Mouse (Mus musculus) hindbrain, embryonic 12.5 days (tissue): ENCODE data around the gene Olfr266. TPM values are rescaled to one million over a fixed set of nuclear protein-coding genes. Genes with fewer than 3 reads are reported as not detected.

Experiments used
- ATAC-seq: fragments of 200-750 bp; cut with Nextera tagmentation; 2 replicates; pipeline ENCODE4 v1.8.0; 2017; ENCODE audit warnings: moderate TSS enrichment; ENCODE audit not compliant: low FRiP score
- H3K27ac ChIP-seq: fragments of 300-500 bp; sonication (generic); 2 replicates; pipeline ENCODE4 v1.5.1; 2016; ENCODE audit warnings: mild to moderate bottlenecking
- H3K27me3 ChIP-seq: fragments of 300-500 bp; sonication (generic); 2 replicates; pipeline ENCODE4 v1.6.1; 2016; ENCODE audit warnings: mild to moderate bottlenecking
- H3K36me3 ChIP-seq: fragments of 300-500 bp; sonication (generic); 2 replicates; pipeline ENCODE4 v1.6.1; 2016; ENCODE audit warnings: mild to moderate bottlenecking
- H3K4me1 ChIP-seq: fragments of 300-500 bp; sonication (generic); 2 replicates; pipeline ENCODE4 v1.6.1; 2016
- H3K4me2 ChIP-seq: fragments of 300-500 bp; sonication (generic); replicated peaks from 2 replicates; pipeline ENCODE4 v1.6.1; 2016; ENCODE audit warnings: mild to moderate bottlenecking
- H3K4me3 ChIP-seq: fragments of 300-500 bp; sonication (generic); 2 replicates; pipeline ENCODE4 v1.5.1; 2016; ENCODE audit warnings: mild to moderate bottlenecking
- H3K9ac ChIP-seq: fragments of 300-500 bp; sonication (generic); 2 replicates; pipeline ENCODE4 v1.6.1; 2016; ENCODE audit warnings: mild to moderate bottlenecking, moderate library complexity
- H3K9me3 ChIP-seq: fragments of 300-500 bp; sonication (generic); replicated peaks from 2 replicates; pipeline ENCODE4 v1.6.1; 2016; ENCODE audit warnings: mild to moderate bottlenecking
- WGBS: fragments of 180-500 bp; shearing (Covaris S2); methylation state at CpG from one replicate; pipeline ENCODE4 v1.1.7; 2016; 5-methylcytosine and 5-hydroxymethylcytosine counted together
- polyA plus RNA-seq: library from polyadenylated mRNA; unstranded; fragments of >200 nt; fragmentation: Nextera tagmentation; extraction: Ambion mirVana; gene quantifications from 2 replicates; pipeline ENCODE4 v1.2.1, GENCODE M21; 2016

Gene Olfr266
- not detected in 2 replicates for polyA plus RNA-seq

DNA sequence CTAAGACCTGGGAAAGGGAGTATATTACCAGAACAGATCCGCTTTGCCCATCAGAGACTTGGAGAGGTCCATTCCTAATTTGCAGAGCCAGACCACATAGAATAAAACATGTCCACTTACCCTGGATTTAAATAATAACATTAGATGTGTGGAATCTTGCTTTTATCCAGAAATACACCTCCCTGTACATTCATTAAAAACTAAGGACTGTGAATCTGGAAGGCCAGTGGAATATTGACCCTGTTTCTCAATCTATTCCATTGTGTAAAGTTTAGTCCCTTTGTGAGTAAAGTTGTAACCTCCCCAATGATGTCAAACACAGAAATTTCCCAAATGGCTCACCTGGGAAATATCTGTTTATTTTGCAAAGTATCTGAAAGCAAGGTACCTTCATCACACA, at the start of gene Olfr266:
Gene Olfr266 (minus strand): TSS at position 101 of the 400 bp plus-strand sequence.
- Histone ChIP-seq H3K9ac (no peak within 1 kb of the TSS), H3K27me3 (no peaks in the 10 kb centered on the region), H3K36me3 (no peaks in the 10 kb centered on the region), H3K4me2 (no peak within 1 kb of the TSS), H3K4me1 (no peaks in the 10 kb centered on the region), H3K4me3 (no peak within 1 kb of the TSS), H3K9me3 (no peaks in the 10 kb centered on the region), H3K27ac (no peak within 1 kb of the TSS)
- 89% methylated on average over 1 of the region's 1 CpGs for WGBS
- ATAC-seq, result no peak

DNA sequence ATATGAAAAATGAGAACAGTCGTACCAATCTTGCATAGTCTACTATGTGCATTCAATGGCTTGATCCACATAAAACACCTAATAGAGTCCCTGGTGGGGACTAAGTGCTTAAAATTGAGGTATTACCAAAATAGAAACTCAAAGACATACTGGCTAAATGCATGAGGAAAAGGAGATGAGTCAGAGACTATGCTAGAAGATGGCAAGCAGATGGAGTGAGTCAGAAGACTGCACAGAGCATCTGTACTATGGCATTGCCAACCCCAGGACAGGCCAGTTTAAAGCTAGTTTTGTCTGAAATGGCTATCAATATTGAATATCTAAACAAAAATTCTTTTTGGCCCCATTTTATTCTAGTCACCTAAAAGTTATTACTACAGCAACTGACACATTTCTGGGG, 49.5 kb upstream of the Olfr266 start:
- no peaks in the 10 kb centered on the region; the same call in 1 of the 2 replicates for H3K9me3 ChIP-seq
- WGBS, result 92% methylated on average over 1 of the region's 1 CpGs
- no peak overlapping the region for H3K9ac ChIP-seq
- H3K4me2 ChIP-seq, result no peak overlapping the region
- H3K4me3 ChIP-seq, result no peak overlapping the region
- no peak overlapping the region for H3K27ac ChIP-seq
- no peaks in the 10 kb centered on the region for H3K4me1 ChIP-seq
- ATAC-seq, result no peak
- H3K36me3 ChIP-seq, result no peaks in the 10 kb centered on the region
- no peaks in the 10 kb centered on the region for H3K27me3 ChIP-seq

DNA sequence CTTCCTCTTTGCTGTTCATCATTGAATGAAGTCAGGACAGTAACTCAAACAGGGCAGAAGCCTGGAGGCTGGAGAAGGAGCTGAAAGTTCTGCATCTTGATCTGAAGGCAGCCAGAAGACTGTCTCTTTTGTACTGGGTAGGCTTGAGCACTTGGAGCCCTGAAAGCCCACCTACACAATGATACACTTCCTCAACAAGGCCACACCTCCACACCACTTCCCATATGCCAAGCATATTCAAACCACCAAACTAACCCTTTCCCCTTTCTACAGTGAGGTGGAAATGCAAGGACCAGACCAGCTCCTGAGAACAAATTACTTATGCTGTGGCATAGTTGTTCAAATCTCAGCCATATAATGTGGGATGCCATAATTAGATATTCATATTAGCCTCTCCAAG, 46.8 kb upstream of the Olfr266 start:
- ATAC-seq, result no peak
- Histone ChIP-seq H3K4me3 (no peak overlapping the region), H3K4me2 (no peak overlapping the region), H3K4me1 (no peaks in the 10 kb centered on the region), H3K27ac (no peak overlapping the region), H3K36me3 (no peaks in the 10 kb centered on the region), H3K27me3 (no peaks in the 10 kb centered on the region), H3K9me3 (no peaks in the 10 kb centered on the region; the same call in 1 of the 2 replicates), H3K9ac (no peak overlapping the region)

DNA sequence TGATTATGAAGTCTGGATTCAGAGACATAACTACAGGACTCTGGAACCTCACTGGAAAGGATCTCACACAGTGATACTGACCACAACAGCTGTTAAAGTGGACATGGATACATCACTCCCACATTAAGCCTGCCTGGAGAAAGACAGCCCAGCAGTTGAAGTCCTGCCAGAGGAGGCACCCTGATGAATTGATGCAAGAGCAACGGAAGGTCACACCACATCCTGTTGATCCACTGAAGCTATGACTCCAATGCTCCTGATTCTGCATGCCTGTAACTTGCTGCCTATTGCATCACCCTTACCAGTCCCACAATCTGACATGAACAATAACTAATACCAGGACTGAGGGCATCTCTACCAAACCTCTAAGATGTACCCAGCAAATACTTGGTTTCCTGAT, 6.0 kb upstream of the Olfr266 start:
- Histone ChIP-seq H3K4me1 (no peaks in the 10 kb centered on the region), H3K36me3 (no peaks in the 10 kb centered on the region), H3K27ac (no peak overlapping the region), H3K4me2 (no peak overlapping the region), H3K4me3 (no peak overlapping the region), H3K9ac (no peak overlapping the region), H3K27me3 (no peaks in the 10 kb centered on the region), H3K9me3 (peaks cover 9% of the 10 kb centered on the region; the same call in 1 of the 2 replicates)
- WGBS, result 59% methylated on average over 1 of the region's 1 CpGs
- ATAC-seq, result no peak

DNA sequence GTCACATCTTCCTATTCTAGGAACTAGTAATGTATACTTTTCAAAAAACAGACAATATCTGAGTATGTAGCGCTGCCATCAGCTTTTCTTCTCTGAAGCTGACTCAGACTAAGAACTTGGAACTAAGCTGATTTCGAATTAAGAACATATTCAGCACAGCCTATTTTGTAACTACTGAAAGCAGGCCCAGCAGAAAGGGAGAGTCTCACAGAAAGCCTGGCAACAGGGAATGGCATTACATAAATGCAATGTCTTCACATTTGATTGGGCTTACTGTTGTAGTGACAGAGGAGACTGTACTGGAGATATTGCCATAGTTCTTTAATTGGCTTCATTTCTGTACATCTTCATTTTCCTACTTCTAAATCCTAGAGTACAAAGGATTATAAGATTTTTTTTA, 8.4 kb downstream of the Olfr266 start:
- Histone ChIP-seq H3K27ac (no peak overlapping the region), H3K4me3 (no peak overlapping the region), H3K4me1 (no peaks in the 10 kb centered on the region), H3K9ac (no peak overlapping the region), H3K9me3 (no peaks in the 10 kb centered on the region), H3K36me3 (no peaks in the 10 kb centered on the region), H3K4me2 (no peak overlapping the region), H3K27me3 (no peaks in the 10 kb centered on the region)
- 74% methylated on average over 2 of the region's 2 CpGs for WGBS
- no peak for ATAC-seq

DNA sequence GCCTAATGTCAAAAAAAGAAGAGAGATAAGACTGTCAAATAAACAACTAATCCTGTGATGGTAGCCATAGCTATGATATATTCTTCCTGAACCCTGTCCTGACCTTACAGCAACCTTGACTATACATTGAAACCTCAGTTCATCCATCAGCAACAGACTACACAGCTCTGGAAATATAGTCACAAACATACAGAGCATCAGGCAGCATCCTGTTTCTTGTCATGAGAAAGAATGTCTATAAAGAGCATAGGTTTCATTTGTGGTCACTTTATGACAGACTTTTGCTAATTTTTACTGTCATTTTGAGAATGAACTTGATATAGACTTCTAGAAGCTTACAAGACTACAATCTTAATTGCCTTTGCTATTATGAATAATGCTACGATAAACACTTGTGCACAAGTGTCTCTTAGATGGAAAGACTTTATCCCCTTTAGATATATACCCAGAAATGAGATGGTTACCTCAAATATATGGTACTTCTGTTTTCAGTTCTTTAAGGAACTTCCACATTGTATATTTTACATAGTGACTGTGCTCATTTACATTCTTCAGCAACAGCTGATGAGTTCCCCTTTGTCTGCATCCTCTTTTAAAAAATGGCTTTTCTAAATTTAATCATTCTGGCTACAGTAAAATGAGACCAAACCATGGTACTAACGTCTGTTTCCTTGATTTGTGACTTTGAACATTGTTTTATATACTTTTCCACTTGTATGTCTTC, 17.0 kb downstream of the Olfr266 start:
- ATAC-seq, result no peak
- Histone ChIP-seq H3K27ac (no peak overlapping the region), H3K4me1 (no peaks in the 10 kb centered on the region), H3K36me3 (no peaks in the 10 kb centered on the region), H3K9me3 (0 out of 2 replicates have a peak, but pooled peaks cover 3% of the 10 kb centered on the region), H3K9ac (no peak overlapping the region), H3K27me3 (no peaks in the 10 kb centered on the region), H3K4me3 (no peak overlapping the region), H3K4me2 (no peak overlapping the region)
- WGBS, result 63% methylated on average over 2 of the region's 2 CpGs

DNA sequence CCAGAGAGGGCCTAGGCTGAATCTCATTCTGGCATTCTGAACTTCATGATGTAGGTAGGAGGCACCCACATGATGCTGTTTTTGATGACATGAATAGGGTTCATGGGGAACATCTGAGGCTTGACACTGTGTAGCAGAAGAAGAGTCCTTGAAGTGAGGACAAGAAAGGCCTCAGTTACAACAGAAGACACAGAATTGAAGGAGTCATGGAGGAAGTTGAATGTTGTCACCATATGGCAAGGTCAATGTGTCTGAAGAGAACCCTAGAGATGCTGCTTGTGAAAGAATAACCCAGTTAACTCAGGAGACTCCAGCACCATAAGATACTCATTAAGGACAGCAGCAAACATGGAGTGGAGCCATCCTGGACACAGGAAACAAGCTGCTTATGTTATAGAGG, 28.0 kb downstream of the Olfr266 start:
- no peak for ATAC-seq
- H3K27ac ChIP-seq, result no peak overlapping the region

DNA sequence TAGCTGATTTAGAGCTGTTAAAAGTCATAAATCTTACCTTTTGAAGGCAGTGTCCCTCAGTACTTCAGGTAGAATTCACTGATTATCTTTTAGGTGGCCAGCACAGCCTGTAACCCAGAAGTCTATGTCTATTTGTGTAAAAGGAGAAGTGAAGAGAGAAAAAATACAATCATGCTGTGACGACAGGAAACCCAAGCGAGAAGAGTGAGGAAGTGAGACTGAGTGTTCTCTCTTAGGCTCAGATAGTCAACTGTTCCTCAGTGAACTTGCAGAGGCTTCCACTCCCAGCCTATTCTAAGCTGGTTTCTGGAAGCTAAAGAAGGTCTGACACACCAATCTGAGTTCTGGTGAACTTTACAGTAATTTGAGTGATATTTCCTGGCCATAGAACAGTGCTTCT, 36.2 kb downstream of the Olfr266 start, which contains the start of gene Cd53:
Gene Cd53 (minus strand): TSS at position 220 of the 400 bp plus-strand sequence.
- whole genome bisulfite sequencing, result 76% methylated on average over 2 of the region's 2 CpGs
- Histone ChIP-seq H3K4me2 (no peak within 1 kb of the TSS), H3K27me3 (no peaks in the 10 kb centered on the region), H3K36me3 (no peaks in the 10 kb centered on the region), H3K9me3 (no peaks in the 10 kb centered on the region), H3K9ac (no peak within 1 kb of the TSS), H3K27ac (no peak within 1 kb of the TSS), H3K4me3 (no peak within 1 kb of the TSS), H3K4me1 (no peaks in the 10 kb centered on the region)
- ATAC-seq, result no peak

More for the DNA sequence above, 28.0 kb downstream of the Olfr266 start:
- Histone ChIP-seq H3K9me3 (0 out of 2 replicates have a peak, but pooled peaks cover 6% of the 10 kb centered on the region), H3K9ac (no peak overlapping the region), H3K4me2 (no peak overlapping the region), H3K4me3 (no peak overlapping the region), H3K4me1 (no peaks in the 10 kb centered on the region), H3K36me3 (no peaks in the 10 kb centered on the region), H3K27me3 (no peaks in the 10 kb centered on the region)

DNA sequence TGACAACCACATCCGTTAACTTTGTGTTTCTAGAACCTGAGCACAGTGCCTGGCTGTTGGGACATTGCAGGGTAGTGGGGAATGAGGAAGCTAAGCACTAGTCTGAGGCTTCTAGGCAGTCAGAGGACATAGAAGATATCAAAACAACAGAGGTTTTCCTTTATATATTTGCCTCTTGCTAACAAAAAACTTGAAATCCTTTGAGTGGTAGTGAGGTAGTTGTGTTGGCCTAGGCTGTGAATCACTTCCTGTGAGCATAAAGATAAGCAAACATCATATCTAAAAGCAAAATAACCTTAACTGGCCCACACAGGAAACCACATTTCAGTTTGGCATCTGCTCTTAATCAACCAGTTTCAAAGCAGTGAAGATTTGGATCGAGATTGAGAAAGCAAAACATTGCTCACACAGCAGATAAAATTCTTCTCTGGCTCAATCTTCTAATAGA, 37.6 kb downstream of the Olfr266 start:
- H3K27me3 ChIP-seq, result no peaks in the 10 kb centered on the region
- H3K4me2 ChIP-seq, result no peak overlapping the region
- H3K9ac ChIP-seq, result no peak overlapping the region
- H3K36me3 ChIP-seq, result no peaks in the 10 kb centered on the region
- 65% methylated on average over 2 of the region's 2 CpGs for WGBS
- no peak overlapping the region for H3K27ac ChIP-seq
- H3K9me3 ChIP-seq, result no peaks in the 10 kb centered on the region
- H3K4me1 ChIP-seq, result no peaks in the 10 kb centered on the region
- ATAC-seq, result no peak
- H3K4me3 ChIP-seq, result no peak overlapping the region

DNA sequence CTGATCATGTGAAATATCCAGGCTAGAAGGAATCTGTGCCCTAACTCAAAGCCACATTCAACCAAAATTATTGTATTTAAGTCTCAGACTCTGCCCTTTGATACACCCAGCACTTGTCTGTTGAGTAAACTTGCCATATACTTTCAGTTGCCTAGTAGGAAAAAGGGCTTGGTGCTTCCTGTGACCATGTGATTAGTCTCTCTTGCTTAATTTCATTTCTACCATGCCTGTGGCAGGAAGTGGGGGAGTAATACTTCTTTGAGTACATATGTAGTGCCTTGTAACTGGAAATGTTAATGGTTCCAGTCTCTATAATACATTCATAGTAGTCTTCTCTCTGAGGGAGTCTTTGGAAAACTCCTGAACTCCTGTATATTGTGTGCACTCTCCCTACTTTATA, 38.1 kb downstream of the Olfr266 start:
- no peak overlapping the region for H3K27ac ChIP-seq
- H3K36me3 ChIP-seq, result no peaks in the 10 kb centered on the region
- no peaks in the 10 kb centered on the region for H3K9me3 ChIP-seq
- no peak overlapping the region for H3K9ac ChIP-seq
- ATAC-seq, result no peak
- H3K27me3 ChIP-seq, result no peaks in the 10 kb centered on the region
- H3K4me2 ChIP-seq, result no peak overlapping the region
- no peak overlapping the region for H3K4me3 ChIP-seq
- no peaks in the 10 kb centered on the region for H3K4me1 ChIP-seq

DNA sequence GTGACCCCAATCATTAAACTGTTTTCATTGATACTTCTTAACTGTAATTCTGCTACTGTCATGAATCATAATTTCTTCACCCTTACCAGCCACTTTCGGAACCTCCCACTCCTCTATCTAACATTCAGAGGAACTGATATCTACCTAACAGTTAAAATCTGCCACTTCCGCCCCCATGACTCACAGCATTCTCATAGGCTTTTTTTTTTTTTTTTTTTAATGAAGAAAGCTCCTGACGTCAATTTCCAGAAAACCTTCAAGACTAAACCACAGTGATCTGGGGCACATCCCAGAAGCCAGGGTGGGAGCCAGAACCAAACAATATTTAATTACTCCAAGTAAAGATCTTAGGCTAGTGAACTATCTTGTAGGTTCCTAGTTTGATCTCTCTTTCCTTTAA, 41.0 kb downstream of the Olfr266 start:
- H3K27ac ChIP-seq, result no peak overlapping the region
- no peak for ATAC-seq
- no peaks in the 10 kb centered on the region for H3K36me3 ChIP-seq
- no peaks in the 10 kb centered on the region for H3K4me1 ChIP-seq
- WGBS, result 76% methylated on average over 3 of the region's 3 CpGs
- H3K4me3 ChIP-seq, result no peak overlapping the region
- H3K9ac ChIP-seq, result no peak overlapping the region
- H3K27me3 ChIP-seq, result no peaks in the 10 kb centered on the region
- no peaks in the 10 kb centered on the region for H3K9me3 ChIP-seq
- no peak overlapping the region for H3K4me2 ChIP-seq

DNA sequence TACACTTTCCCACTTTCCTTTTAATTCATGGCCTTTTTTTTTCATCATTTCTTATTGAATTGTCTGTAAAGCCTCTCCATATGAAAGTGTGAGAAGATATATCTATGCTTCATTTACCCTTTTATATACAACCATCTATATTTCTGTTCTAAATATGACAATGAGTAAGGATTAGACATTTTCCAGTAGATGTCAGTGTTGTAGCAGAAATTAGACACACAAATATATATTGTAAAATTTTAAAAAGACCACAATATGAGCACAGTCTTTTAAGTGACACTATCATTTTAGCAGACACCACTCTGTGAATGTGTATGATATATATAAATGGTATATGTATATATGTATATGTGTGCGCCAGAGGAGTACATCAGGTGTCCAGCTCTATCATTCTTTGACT, 54.3 kb downstream of the Olfr266 start:
- Histone ChIP-seq H3K9ac (no peak overlapping the region), H3K9me3 (no peaks in the 10 kb centered on the region), H3K36me3 (no peaks in the 10 kb centered on the region), H3K4me3 (no peak overlapping the region), H3K27ac (no peak overlapping the region), H3K4me1 (no peaks in the 10 kb centered on the region), H3K4me2 (no peak overlapping the region), H3K27me3 (no peaks in the 10 kb centered on the region)
- no peak for ATAC-seq
- 94% methylated on average over 1 of the region's 1 CpGs for WGBS
